Mouse (Mus musculus) liver, embryonic 14.5 days (tissue): Measurements from ENCODE around the gene Stambp. TPM values are rescaled to one million over a fixed set of nuclear protein-coding genes. Genes with fewer than 3 reads are reported as not detected.

Source experiments
- ATAC-seq: fragments of 200-750 bp; cut with Nextera tagmentation; 2 replicates; pipeline ENCODE4 v1.8.0; 2017; ENCODE audit warnings: moderate number of reproducible peaks, mild to moderate bottlenecking, moderate library complexity; ENCODE audit not compliant: insufficient read depth
- DNase-seq, 3 experiments: peaks; one replicate each; pipeline ENCODE4 v3.0.0-alpha.2; 2012 to 2013; ENCODE audit warnings: low read depth in 3 of 3, low spot score in 3 of 3
- H3K27ac ChIP-seq: fragments of 300-500 bp; sonication (generic); 2 replicates; pipeline ENCODE4 v1.5.1; 2014; ENCODE audit warnings: moderate library complexity, mild to moderate bottlenecking, control low read depth, inconsistent platforms
- H3K27me3 ChIP-seq: fragments of 300-500 bp; sonication (generic); 2 replicates; pipeline ENCODE4 v1.6.1; 2014; ENCODE audit warnings: mild to moderate bottlenecking, low read length, moderate library complexity; ENCODE audit not compliant: control insufficient read depth, insufficient read depth
- H3K36me3 ChIP-seq: fragments of 300-500 bp; sonication (generic); replicated peaks from 2 replicates; pipeline ENCODE4 v1.6.1; 2014; ENCODE audit warnings: low read depth; ENCODE audit not compliant: control insufficient read depth, insufficient read depth
- H3K4me1 ChIP-seq, 2 experiments: fragments of 200-500 bp in 1 of 2; fragments of 300-500 bp in 1 of 2; sonication (generic) in 1 of 2; replicated peaks; 2 replicates each; pipeline ENCODE4 v1.6.1; 2012 to 2014; ENCODE audit warnings: antibody characterized with exemption in 1 of 2, inconsistent platforms in 1 of 2, low read length in 1 of 2; ENCODE audit not compliant: control insufficient read depth in 2 of 2, insufficient read depth in 2 of 2
- H3K4me2 ChIP-seq: fragments of 300-500 bp; sonication (generic); 2 replicates; pipeline ENCODE4 v1.6.1; 2014; ENCODE audit warnings: low read depth, mild to moderate bottlenecking, control low read depth, moderate library complexity
- H3K4me3 ChIP-seq, 2 experiments: fragments of 200-500 bp in 1 of 2; fragments of 300-500 bp in 1 of 2; sonication (generic) in 1 of 2; 2 replicates each; pipeline ENCODE4 v1.5.1; 2012 to 2014; ENCODE audit warnings: low read depth in 2 of 2, low read length in 2 of 2, mild to moderate bottlenecking in 2 of 2, control low read depth in 1 of 2, inconsistent platforms in 1 of 2, moderate library complexity in 1 of 2; ENCODE audit not compliant: insufficient read depth in 1 of 2
- H3K9ac ChIP-seq: fragments of 300-500 bp; sonication (generic); replicated peaks from 2 replicates; pipeline ENCODE4 v1.6.1; 2014; ENCODE audit warnings: mild to moderate bottlenecking, control low read depth, moderate library complexity
- H3K9me3 ChIP-seq: fragments of 300-500 bp; sonication (generic); 2 replicates; pipeline ENCODE4 v1.6.1; 2016; ENCODE audit warnings: low read length, mixed read lengths; ENCODE audit not compliant: control insufficient read depth
- CTCF ChIP-seq: IDR thresholded peaks from 2 replicates; pipeline ENCODE4 v1.5.1; 2016; ENCODE audit warnings: antibody characterized with exemption, low read depth, control low read depth
- EP300 ChIP-seq: IDR thresholded peaks from 2 replicates; pipeline ENCODE4 v1.6.1; 2016; ENCODE audit warnings: antibody characterized with exemption, low read depth
- WGBS: fragments of 180-500 bp; shearing (Covaris S2); extraction: QIAGEN DNeasy Blood & Tissue Kit; methylation state at CpG from one replicate; pipeline ENCODE4 v1.1.7; 2014; ENCODE audit not compliant: insufficient replicate concordance; 5-methylcytosine and 5-hydroxymethylcytosine counted together
- polyA plus RNA-seq, 2 experiments: library from polyadenylated mRNA; depleted of rRNA in 1 of 2; stranded (reverse) in 1 of 2; unstranded in 1 of 2; fragments of >200 nt; fragmentation: Nextera tagmentation in 1 of 2; extraction: Ambion mirVana in 1 of 2; gene quantifications; 2 replicates each; pipeline versions ENCODE4 v1.2.1 to v1.2.3; 2012 to 2014

Gene Stambp
- polyA plus RNA-seq, 2 experiments: 6.2 to 9.9 TPM

DNA sequence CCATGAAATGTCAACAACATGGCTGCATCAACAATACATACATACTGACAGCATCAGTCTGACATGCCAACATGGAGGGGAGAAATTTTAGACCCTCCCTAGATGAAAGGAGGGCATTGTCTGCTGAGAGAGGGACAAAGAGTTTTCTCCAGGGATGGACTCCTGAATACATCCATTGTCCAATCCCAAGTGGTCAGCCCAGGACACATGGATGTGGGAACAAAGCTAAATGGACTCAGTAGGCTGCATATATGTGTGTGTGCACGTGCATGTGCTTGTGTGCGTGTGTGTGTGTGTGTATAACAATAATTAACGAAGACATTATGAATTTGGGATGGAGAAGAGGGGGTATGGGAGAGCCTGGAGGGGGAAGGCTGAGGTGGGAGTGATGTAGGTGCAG, 26.8 kb downstream of the Stambp start:
- WGBS: 66% methylated on average over 3 of the region's 3 CpGs
- Histone ChIP-seq H3K4me3 (no peak overlapping the region), H3K4me2 (no peak overlapping the region), H3K27ac (no peak overlapping the region), H3K9me3 (no peaks in the 10 kb centered on the region), H3K4me1 (no peaks in the 10 kb centered on the region), H3K36me3 (no peaks in the 10 kb centered on the region), H3K9ac (no peak overlapping the region), H3K27me3 (no peaks in the 10 kb centered on the region)
- no peak for ATAC-seq
- no peak for DNase-seq
- TF ChIP-seq CTCF: no peak
- TF ChIP-seq EP300: no peak

DNA sequence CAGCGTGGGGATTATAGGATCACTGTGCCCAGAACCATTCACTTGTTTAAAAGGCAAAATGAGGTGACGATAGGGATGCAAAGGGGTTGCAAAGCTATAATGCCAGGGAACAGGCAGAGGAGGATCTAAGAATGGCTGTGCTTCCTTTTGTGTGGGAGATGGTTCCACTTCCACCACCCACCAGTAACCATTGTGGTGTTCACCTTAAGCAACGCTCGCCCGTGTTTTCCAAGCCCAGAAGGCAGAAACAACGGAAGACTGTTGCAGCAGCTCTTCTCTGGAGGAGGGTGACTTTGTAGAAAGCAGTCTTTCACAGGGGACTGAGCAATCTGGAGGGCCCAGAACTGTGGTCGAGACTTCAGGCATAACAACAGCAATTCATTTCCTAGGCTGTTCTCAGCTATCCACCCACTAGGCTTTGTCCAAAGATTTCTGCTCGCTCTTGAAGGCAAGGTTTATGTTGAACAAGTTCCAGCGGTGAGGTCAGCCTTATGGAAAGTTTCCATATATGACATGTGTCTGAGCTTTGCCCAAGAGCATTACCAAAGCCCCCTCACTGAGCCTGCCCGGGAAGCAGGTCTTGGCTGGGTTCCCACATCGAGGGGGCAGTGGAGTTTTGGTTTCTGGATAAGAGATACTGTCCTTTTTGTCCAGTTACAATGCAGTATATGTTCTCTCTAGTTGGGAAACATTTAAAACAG, 30.6 kb downstream of the Stambp start:
- Histone ChIP-seq H3K4me2 (no peak overlapping the region), H3K9ac (no peak overlapping the region), H3K9me3 (no peaks in the 10 kb centered on the region), H3K4me1 (no peaks in the 10 kb centered on the region), H3K27ac (no peak overlapping the region), H3K36me3 (no peaks in the 10 kb centered on the region), H3K27me3 (no peaks in the 10 kb centered on the region), H3K4me3 (no peak overlapping the region)
- WGBS: 71% methylated on average over 11 of the region's 11 CpGs
- DNase-seq (no peak), ATAC-seq (no peak)
- no peak for TF ChIP-seq CTCF
- no peak for TF ChIP-seq EP300

DNA sequence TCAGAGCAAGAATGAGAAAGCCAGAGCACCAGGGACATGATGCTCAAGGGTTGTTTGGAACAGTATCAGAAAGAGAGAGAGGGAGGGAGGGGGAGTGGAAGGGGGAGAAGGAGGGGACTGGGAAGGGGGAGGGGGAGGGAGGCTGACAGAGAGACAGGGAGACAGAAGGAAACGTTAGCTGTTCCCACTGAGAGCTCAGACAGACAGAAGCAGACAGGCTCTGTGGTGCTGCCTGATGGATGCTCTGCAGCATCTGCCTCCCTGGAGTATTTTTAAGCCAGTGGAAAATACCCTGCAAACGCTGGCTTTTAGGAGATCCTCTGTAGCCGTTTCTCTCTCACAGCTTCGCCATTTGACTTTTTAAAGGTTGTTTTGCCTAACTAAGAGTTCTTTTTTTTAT, 32.5 kb downstream of the Stambp start:
- no peaks in the 10 kb centered on the region for H3K4me1 ChIP-seq
- no peak overlapping the region for H3K4me2 ChIP-seq
- H3K9me3 ChIP-seq: no peaks in the 10 kb centered on the region
- H3K36me3 ChIP-seq: no peaks in the 10 kb centered on the region
- no peak overlapping the region for H3K27ac ChIP-seq
- 36% methylated on average over 4 of the region's 4 CpGs for WGBS
- no peak for ATAC-seq
- no peaks in the 10 kb centered on the region for H3K27me3 ChIP-seq
- no peak overlapping the region for H3K4me3 ChIP-seq
- H3K9ac ChIP-seq: no peak overlapping the region
- no peak for TF ChIP-seq CTCF
- TF ChIP-seq EP300: no peak
- no peak for DNase-seq

DNA sequence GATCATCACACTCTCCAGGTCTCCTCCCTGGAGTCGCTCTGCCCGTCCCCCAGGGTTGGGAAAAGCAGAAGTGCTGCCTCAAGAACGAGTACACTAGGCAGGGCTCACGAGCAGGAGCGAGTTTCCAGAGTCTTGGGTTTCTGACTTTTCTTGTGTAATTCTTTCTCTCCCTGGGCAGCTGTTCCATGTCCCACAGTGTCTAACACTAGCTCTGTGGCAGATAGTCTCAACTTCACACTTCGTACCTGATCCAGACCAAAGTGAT, 35.8 kb downstream of the Stambp start:
- DNase-seq (no peak), ATAC-seq (no peak)
- Histone ChIP-seq H3K9me3 (no peaks in the 10 kb centered on the region), H3K4me3 (no peak overlapping the region), H3K4me1 (no peaks in the 10 kb centered on the region), H3K36me3 (no peaks in the 10 kb centered on the region), H3K4me2 (no peak overlapping the region), H3K27ac (no peak overlapping the region), H3K27me3 (no peaks in the 10 kb centered on the region), H3K9ac (no peak overlapping the region)
- no peak for TF ChIP-seq EP300
- TF ChIP-seq CTCF: no peak
- 20% methylated on average over 6 of the region's 6 CpGs for WGBS

DNA sequence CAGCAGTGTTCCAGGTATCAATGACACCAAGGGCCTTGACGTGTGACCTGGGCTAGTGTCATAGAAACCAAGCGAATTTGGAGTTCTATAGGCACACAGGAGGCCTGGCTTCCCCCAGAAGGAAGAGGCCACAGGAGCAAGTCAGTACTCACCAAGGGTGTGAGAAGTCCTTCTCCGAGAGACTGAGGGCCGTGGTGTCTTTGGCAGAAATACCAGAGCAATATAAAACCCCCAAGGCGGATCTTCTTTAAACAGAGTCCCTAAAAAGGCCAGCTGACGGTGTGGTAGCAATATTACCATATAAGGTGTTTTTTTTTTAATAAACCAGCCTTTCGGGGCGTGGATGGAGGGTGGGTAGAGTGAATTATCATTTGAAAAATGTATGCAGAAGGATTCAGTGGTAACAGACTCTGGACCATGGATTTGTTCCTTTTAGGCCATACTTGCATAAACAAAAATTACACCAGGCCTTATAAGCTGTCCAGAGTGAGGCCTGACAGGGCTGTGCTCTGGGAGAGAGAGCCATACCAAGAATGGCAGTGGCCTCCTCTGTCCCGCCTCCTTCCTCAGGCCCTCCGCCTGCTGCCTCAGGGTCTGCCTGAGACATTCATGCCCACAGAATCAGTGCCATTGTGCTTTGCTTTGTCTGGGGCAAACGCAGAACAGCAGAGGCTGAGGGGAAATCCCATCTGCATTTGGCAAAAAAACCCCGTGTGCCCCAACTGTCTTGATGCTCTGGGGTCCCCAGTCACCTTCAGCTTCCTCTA, 36.3 kb downstream of the Stambp start, which contains the start of gene Actg2:
TSS of gene Actg2 (minus strand) at position 238 of the 767 bp plus-strand sequence.
- Histone ChIP-seq H3K36me3 (no peaks in the 10 kb centered on the region), H3K4me1 (no peaks in the 10 kb centered on the region), H3K9me3 (no peaks in the 10 kb centered on the region), H3K4me2 (no peak within 1 kb of the TSS), H3K27me3 (no peaks in the 10 kb centered on the region), H3K27ac (no peak within 1 kb of the TSS), H3K9ac (no peak within 1 kb of the TSS), H3K4me3 (no peak within 1 kb of the TSS)
- WGBS: 54% methylated on average over 12 of the region's 12 CpGs
- no peak for DNase-seq
- ATAC-seq: no peak
- no peak for TF ChIP-seq CTCF
- no peak for TF ChIP-seq EP300
